Mouse (Mus musculus) midbrain, embryonic 14.5 days (tissue): ENCODE measurements around the gene 1700016K19Rik. TPM values are rescaled to one million over a fixed set of nuclear protein-coding genes. Genes with fewer than 3 reads are reported as not detected.

Source experiments
- ATAC-seq: fragments of 200-750 bp; cut with Nextera tagmentation; 2 replicates; pipeline ENCODE4 v1.8.0; 2017; ENCODE audit warnings: moderate number of reproducible peaks, moderate library complexity; ENCODE audit not compliant: low FRiP score, low TSS enrichment
- DNase-seq: peaks from one replicate; pipeline ENCODE4 v3.0.0-alpha.2; 2015
- H3K27ac ChIP-seq: fragments of 300-500 bp; sonication (generic); replicated peaks from 2 replicates; pipeline ENCODE4 v1.5.1; 2014; ENCODE audit warnings: mild to moderate bottlenecking, low read depth, low read length, moderate library complexity
- H3K27me3 ChIP-seq: fragments of 300-500 bp; sonication (generic); 2 replicates; pipeline ENCODE4 v1.6.1; 2014; ENCODE audit warnings: low read length, control low read depth, mixed read lengths; ENCODE audit not compliant: control insufficient read depth, insufficient read depth
- H3K36me3 ChIP-seq: fragments of 300-500 bp; sonication (generic); 2 replicates; pipeline ENCODE4 v1.6.1; 2014; ENCODE audit warnings: low read length, control low read depth; ENCODE audit not compliant: control insufficient read depth, insufficient read depth
- H3K4me1 ChIP-seq: fragments of 300-500 bp; sonication (generic); 2 replicates; pipeline ENCODE4 v1.6.1; 2014; ENCODE audit warnings: mild to moderate bottlenecking, antibody characterized with exemption, low read length, control low read depth; ENCODE audit not compliant: control insufficient read depth, insufficient read depth
- H3K4me2 ChIP-seq: fragments of 300-500 bp; sonication (generic); 2 replicates; pipeline ENCODE4 v1.6.1; 2014; ENCODE audit warnings: mild to moderate bottlenecking, low read length, moderate library complexity
- H3K4me3 ChIP-seq: fragments of 300-500 bp; sonication (generic); replicated peaks from 2 replicates; pipeline ENCODE4 v1.5.1; 2014; ENCODE audit warnings: low read depth, low read length
- H3K9ac ChIP-seq: fragments of 300-500 bp; sonication (generic); replicated peaks from 2 replicates; pipeline ENCODE4 v1.6.1; 2014; ENCODE audit warnings: mild to moderate bottlenecking, low read length, moderate library complexity
- H3K9me3 ChIP-seq: fragments of 300-500 bp; sonication (generic); 2 replicates; pipeline ENCODE4 v1.6.1; 2016; ENCODE audit warnings: low read length, control low read depth, mixed read lengths; ENCODE audit not compliant: control insufficient read depth
- WGBS: fragments of 180-500 bp; shearing (Covaris S2); extraction: QIAGEN DNeasy Blood & Tissue Kit; methylation state at CpG from one replicate; pipeline ENCODE4 v1.1.7; 2014; 5-methylcytosine and 5-hydroxymethylcytosine counted together
- polyA plus RNA-seq: library from polyadenylated mRNA; unstranded; fragments of >200 nt; fragmentation: Nextera tagmentation; extraction: Ambion mirVana; gene quantifications from 2 replicates; pipeline ENCODE4 v1.2.1, GENCODE M21; 2014

1700016K19Rik gene
- polyA plus RNA-seq, 1 experiment from 2014 or later, result 2.1 TPM

DNA sequence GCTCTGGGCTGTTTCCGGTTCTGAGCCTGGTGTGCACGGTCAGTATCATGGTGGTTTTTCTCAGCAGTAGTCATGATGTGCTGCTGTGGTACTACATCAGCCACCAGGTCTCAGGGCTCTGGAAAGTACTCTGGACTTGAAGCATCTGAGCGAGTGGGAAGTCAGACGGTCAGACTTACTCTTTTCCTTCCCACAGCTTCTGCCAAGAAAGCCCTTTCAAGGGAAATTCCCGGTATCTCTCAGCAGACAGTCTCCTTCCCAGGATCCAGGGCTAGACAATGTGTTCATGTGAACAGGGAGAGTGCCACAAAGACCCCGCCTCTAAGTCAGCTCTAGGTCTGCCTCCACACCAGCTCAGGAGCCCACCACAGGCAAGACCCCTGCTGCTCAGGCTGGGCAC, 45.7 kb downstream of the 1700016K19Rik start:
- Histone ChIP-seq H3K4me2 (no peak overlapping the region), H3K9me3 (no peaks in the 10 kb centered on the region), H3K9ac (no peak overlapping the region), H3K27ac (no peak overlapping the region), H3K4me1 (no peaks in the 10 kb centered on the region), H3K4me3 (no peak overlapping the region), H3K27me3 (no peaks in the 10 kb centered on the region), H3K36me3 (peaks cover 25% of the 10 kb centered on the region)
- DNase-seq, result no peak
- 91% methylated on average over 6 of the region's 6 CpGs for WGBS
- ATAC-seq, result no peak

DNA sequence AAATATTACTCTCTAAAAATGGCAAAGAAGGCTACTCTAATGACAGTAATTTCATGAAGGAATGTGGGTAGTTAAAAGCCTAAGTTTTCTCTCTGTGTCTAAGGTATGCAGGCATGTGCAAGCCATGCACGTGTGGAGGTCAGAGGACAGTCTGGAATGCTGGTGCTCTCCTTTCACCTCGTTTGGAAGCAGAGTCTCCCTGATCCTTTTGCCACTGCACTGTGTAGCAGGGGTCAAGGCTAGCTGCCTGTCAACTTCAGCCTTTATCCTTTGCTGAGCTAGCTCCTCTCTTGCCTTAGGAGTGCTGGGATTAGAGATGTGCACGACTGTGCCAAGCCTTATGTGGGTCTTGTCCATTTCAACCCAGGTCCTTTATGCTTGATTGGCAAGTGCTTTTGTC, 50.8 kb downstream of the 1700016K19Rik start:
- no peak for DNase-seq
- Histone ChIP-seq H3K9me3 (no peaks in the 10 kb centered on the region), H3K36me3 (peaks cover 23% of the 10 kb centered on the region; the same call in 1 of the 2 replicates), H3K4me1 (no peaks in the 10 kb centered on the region), H3K9ac (no peak overlapping the region), H3K4me2 (no peak overlapping the region), H3K27me3 (no peaks in the 10 kb centered on the region), H3K4me3 (no peak overlapping the region), H3K27ac (no peak overlapping the region)
- ATAC-seq, result no peak
- WGBS, result 24% methylated on average over 3 of the region's 3 CpGs

DNA sequence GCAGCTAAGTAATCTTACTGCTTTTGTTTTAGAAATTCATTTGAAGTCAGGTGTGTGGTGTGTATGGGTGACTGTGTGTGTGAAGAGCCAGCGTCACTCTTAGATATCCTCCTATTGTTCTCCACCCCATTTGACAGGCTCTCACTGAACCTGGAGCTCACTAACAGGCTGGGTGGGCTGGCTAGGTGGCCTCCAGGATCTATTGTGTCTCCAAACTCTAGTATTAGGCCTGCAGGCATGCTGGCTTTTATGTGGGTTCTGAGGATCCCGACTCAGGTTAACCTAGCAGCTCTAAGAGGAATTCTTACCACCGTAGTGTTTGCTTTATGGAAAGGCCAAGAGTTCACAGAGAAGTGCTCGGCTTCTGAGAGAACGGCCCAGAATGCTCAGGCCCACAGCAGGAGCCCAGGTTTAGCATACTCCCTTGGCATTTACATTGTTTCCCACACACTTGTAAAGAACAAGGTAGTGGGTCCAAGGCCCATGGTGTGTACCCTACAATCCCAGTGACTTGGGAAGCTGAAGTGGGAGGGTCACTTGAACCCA, 51.3 kb downstream of the 1700016K19Rik start:
- Histone ChIP-seq H3K27me3 (no peaks in the 10 kb centered on the region), H3K4me1 (no peaks in the 10 kb centered on the region), H3K9ac (no peak overlapping the region), H3K4me2 (no peak overlapping the region), H3K27ac (no peak overlapping the region), H3K36me3 (peaks cover 23% of the 10 kb centered on the region; the same call in 1 of the 2 replicates), H3K4me3 (no peak overlapping the region), H3K9me3 (no peaks in the 10 kb centered on the region)
- DNase-seq, result no peak
- no peak for ATAC-seq
- WGBS, result 30% methylated on average over 5 of the region's 5 CpGs

DNA sequence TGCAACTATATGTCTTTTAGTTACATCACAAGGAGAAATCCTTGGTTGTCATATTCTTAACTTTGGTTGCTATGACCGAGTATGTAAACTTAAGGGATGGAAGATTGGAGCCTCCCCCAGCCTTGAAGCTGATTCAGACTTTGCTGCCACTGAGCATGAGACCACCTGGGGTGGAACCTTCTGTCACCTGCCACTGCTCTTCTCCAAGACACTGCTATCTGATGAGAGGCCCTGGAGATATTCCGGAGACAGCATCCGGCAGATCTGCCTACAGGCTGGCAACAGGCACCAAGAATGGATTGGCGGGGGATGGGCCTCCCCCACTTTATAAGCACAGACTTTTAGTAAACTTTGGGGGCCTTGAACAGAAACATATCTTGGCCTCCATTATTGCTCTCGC, 52.8 kb downstream of the 1700016K19Rik start:
- no peak overlapping the region for H3K4me3 ChIP-seq
- no peak overlapping the region for H3K9ac ChIP-seq
- no peaks in the 10 kb centered on the region for H3K9me3 ChIP-seq
- no peaks in the 10 kb centered on the region for H3K27me3 ChIP-seq
- DNase-seq (no peak), ATAC-seq (no peak)
- no peaks in the 10 kb centered on the region for H3K4me1 ChIP-seq
- 0 out of 2 replicates have a peak, but pooled peaks cover 11% of the 10 kb centered on the region for H3K36me3 ChIP-seq
- H3K27ac ChIP-seq, result no peak overlapping the region
- 91% methylated on average over 5 of the region's 5 CpGs for WGBS
- no peak overlapping the region for H3K4me2 ChIP-seq

Other genes starting within 250 kb of the 1700016K19Rik start
- gene Doc2b, start 203.9 kb upstream of the 1700016K19Rik start, polyA plus RNA-seq, result 3.5 and 5.3 TPM in 2 replicates
- 1.6 and 2.3 TPM in 2 replicates for gene Rph3al, start 61.5 kb upstream of the 1700016K19Rik start, polyA plus RNA-seq
- gene Rflnb, start 27.9 kb downstream of the 1700016K19Rik start, polyA plus RNA-seq, result 6.3 and 7.7 TPM in 2 replicates
- gene Vps53, start 179.7 kb downstream of the 1700016K19Rik start, polyA plus RNA-seq, result 65.6 and 66.8 TPM in 2 replicates
- gene Fam57a, start 179.8 kb downstream of the 1700016K19Rik start, polyA plus RNA-seq, result 25.7 and 27.3 TPM in 2 replicates
- gene Dbil5, start 217.7 kb downstream of the 1700016K19Rik start, polyA plus RNA-seq, result 1.1 TPM in 1 of 2 replicates, not detected in the other
- gene Gemin4, start 217.8 kb downstream of the 1700016K19Rik start, polyA plus RNA-seq, result 13.4 and 20.0 TPM in 2 replicates
- gene Mrm3, start 243.8 kb downstream of the 1700016K19Rik start, polyA plus RNA-seq, result 21.0 and 22.7 TPM in 2 replicates
- gene Glod4, start 243.8 kb downstream of the 1700016K19Rik start, polyA plus RNA-seq, result 114 and 141 TPM in 2 replicates